Mouse (Mus musculus): ENCODE measurements at regions not wholly inside any gene's neighbourhood (a gene's known extent, or its start where the extent isn't known, plus 50 kb on each side); places are given as distances from the start of the nearest gene placed in this dataset.

DNA sequence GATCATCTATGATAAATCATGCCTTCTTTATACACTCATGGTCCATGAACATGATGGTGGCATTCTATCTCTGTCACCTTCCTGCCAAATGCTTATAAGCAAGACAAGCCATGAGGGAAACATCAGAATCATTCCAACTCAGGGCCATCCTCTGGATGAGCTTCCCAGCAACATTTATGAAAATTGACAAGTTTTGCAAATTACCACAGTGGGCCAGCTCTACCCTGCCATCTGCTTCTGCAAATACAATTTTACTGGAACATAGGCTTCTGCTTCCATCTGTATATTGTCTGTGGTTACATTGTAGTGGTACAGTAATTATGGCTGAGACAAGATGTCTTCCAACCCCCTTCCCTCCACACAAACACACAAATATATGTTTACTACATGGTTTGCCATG is 272.1 kb downstream of the Kcns3 start:
- intact Hi-C loops (cut with DNase I): no loop called here
- no peak overlapping the region for H3K4me3 ChIP-seq

DNA sequence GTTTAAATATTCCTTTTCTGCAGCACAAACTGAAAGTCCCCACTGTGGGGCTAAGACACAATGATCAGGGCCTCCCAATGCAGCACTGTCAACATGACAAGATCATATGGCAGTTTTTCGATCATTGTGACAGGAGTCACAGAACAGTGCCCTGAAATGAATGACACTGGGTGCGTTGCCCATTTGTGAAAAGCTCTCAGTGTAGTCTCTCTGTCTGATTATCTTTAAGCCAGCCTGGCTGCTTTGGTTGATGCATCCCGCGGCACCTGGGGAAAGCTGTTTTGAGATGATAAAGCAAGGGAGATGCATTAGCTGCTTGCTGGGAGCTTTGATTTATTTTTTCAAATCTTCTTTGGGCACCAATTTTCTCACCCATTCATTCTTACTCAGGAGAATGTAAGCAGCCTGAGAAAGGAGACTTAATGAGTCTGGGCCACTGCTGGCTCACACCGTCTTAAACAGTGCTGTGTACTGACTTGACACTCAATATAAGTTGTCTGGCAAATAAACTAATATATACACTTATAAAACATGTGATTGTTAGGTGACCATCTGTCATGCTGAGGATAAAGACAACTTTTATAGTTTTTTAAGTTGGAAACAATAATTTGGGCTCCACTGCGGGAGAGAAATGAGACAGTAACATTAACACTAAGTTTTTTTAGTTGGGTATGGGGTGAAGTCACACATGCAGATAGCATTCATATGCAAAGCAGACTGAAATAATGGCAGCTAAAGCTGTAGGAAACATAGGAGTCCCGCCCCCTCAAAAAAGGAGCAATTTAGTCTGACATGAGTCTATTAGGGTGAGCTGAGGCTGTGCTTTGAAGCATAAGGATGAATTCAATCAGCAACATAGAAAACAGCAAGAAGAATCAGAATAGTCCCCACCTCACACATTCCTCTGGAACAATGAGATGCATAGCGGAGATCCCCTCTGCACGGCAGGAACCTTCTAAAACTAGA is 276.0 kb downstream of the Kcns3 start:
- DNase-seq: no peak
- no peaks in the 10 kb centered on the region for H3K79me2 ChIP-seq (replicated peaks; ENCODE audit: control insufficient read depth, insufficient read depth, low read length)
- no peak overlapping the region for H3K27ac ChIP-seq
- H3K4me1 ChIP-seq (ENCODE audit: control insufficient read depth, insufficient read depth, low read length): no peaks in the 10 kb centered on the region
- intact Hi-C loops (cut with DNase I): no loop called here
- H3K9ac ChIP-seq (ENCODE audit: low read depth, low read length): no peak overlapping the region
- TF ChIP-seq CTCF (IDR thresholded peaks at IDR 0.05): no peak
- TF ChIP-seq EP300 (IDR thresholded peaks at IDR 0.05; ENCODE audit: insufficient read depth, low read depth, low read length): no peak
- no peak for TF ChIP-seq POLR2A (IDR thresholded peaks at IDR 0.05; ENCODE audit: insufficient read depth, low read depth, low read length)
- WGBS: 66% methylated on average over 9 of the region's 9 CpGs
- H3K27me3 ChIP-seq (ENCODE audit: control insufficient read depth, insufficient read depth, low read length): no peaks in the 10 kb centered on the region
- no peak overlapping the region for H3K4me3 ChIP-seq
- no peaks in the 10 kb centered on the region for H3K36me3 ChIP-seq (ENCODE audit: control insufficient read depth, insufficient read depth, low read length)

More for the DNA sequence above, 272.1 kb downstream of the Kcns3 start:
- no peak for TF ChIP-seq EP300 (IDR thresholded peaks at IDR 0.05; ENCODE audit: insufficient read depth, low read depth, low read length)
- no peak for TF ChIP-seq POLR2A (IDR thresholded peaks at IDR 0.05; ENCODE audit: insufficient read depth, low read depth, low read length)
- TF ChIP-seq CTCF (IDR thresholded peaks at IDR 0.05): no peak
- DNase-seq: no peak
- H3K27me3 ChIP-seq (ENCODE audit: control insufficient read depth, insufficient read depth, low read length): no peaks in the 10 kb centered on the region
- H3K36me3 ChIP-seq (ENCODE audit: control insufficient read depth, insufficient read depth, low read length): no peaks in the 10 kb centered on the region
- H3K27ac ChIP-seq: no peak overlapping the region
- H3K79me2 ChIP-seq (replicated peaks; ENCODE audit: control insufficient read depth, insufficient read depth, low read length): no peaks in the 10 kb centered on the region
- no peaks in the 10 kb centered on the region for H3K4me1 ChIP-seq (ENCODE audit: control insufficient read depth, insufficient read depth, low read length)
- H3K9ac ChIP-seq (ENCODE audit: low read depth, low read length): no peak overlapping the region

DNA sequence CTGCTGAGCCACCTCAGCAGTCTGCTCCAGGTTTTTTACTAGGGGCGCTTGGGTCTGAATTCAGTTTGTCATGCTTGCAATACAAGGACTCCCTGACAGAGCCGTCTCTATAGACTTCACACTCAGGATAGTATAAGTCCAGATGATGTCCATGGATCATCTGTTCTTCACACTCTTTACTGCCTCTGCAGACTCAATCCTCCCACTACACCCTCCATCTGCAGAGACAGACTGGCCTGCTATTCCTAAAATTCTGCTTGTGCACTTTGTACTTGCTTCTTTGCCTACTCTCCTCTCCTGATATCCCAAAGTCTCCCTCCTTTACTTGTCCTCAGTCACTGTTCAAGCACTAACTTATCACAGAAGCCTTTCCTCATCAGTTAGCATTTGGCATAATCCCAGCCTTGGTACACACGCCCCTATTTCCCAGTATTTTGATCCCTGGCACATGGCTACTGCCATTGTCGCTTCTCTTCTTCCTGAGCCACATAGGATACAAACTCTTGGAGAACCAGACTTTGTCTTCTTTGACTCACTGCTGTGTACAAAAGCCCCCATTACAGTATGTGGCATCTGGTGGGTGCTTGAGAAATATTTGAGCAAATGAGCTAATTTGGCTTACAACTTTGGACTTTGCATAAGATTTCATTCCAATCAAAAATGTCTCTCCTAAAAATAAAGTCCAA is 277.0 kb downstream of the Kcns3 start:
- WGBS: 67% methylated on average over 4 of the region's 4 CpGs
- no peaks in the 10 kb centered on the region for H3K36me3 ChIP-seq (ENCODE audit: control insufficient read depth, insufficient read depth, low read length)
- no peaks in the 10 kb centered on the region for H3K79me2 ChIP-seq (replicated peaks; ENCODE audit: control insufficient read depth, insufficient read depth, low read length)
- H3K4me1 ChIP-seq (ENCODE audit: control insufficient read depth, insufficient read depth, low read length): no peaks in the 10 kb centered on the region
- TF ChIP-seq EP300 (IDR thresholded peaks at IDR 0.05; ENCODE audit: insufficient read depth, low read depth, low read length): no peak
- TF ChIP-seq POLR2A (IDR thresholded peaks at IDR 0.05; ENCODE audit: insufficient read depth, low read depth, low read length): no peak
- TF ChIP-seq CTCF (IDR thresholded peaks at IDR 0.05): no peak
- H3K27me3 ChIP-seq (ENCODE audit: control insufficient read depth, insufficient read depth, low read length): no peaks in the 10 kb centered on the region
- H3K9ac ChIP-seq (ENCODE audit: low read depth, low read length): no peak overlapping the region
- DNase-seq: no peak
- intact Hi-C loops (cut with DNase I): no loop called here
- H3K27ac ChIP-seq: no peak overlapping the region
- H3K4me3 ChIP-seq: no peak overlapping the region

DNA sequence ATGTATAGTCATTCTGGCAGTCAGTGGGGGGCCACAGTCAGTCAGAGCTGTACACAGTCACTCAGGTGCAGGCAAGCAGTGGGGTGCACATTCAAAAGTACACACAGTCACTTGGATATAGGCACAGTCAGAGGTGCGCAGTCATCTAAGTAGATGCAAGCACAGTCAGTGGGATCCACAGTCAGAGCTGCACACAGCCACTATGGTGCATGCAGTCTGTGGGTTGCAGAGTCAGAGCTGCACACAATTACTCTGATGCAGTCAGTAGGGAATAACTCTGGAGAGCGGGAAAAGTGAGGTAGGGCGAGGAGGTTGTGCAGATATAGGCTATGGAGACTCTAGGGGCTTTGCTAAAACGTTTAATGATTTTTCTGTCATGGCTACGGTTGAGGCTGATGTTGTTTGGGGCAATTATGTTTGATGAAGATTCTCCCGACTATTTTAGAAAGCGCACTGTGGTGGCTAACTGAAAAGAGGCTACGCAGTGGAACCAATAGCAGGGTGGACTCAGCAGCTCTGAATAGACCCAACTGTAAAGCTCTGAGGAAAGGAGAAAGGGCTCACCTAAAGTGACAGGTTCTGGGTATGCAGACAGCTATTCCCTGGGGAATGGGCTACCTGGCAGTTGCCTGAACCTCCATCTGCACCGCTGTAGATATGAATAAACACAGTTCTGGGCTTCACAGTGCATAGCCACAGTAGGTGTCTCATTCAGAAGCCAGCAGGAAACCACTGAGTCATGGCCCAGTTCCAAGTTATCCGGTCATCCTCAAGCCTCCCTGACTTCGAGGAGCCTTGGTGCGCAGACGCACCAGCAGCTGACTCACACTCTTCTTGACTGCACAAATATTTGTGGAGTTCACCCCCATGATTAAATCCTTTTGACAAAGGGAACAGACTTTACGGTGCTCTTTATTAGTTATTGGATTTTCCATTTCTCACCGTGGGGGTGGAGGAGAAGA is 282.9 kb downstream of the Kcns3 start:
- H3K4me1 ChIP-seq (ENCODE audit: control insufficient read depth, insufficient read depth, low read length): no peaks in the 10 kb centered on the region
- intact Hi-C loops (cut with DNase I): no loop called here
- H3K36me3 ChIP-seq (ENCODE audit: control insufficient read depth, insufficient read depth, low read length): no peaks in the 10 kb centered on the region
- no peak for DNase-seq
- no peak overlapping the region for H3K9ac ChIP-seq (ENCODE audit: low read depth, low read length)
- no peaks in the 10 kb centered on the region for H3K79me2 ChIP-seq (replicated peaks; ENCODE audit: control insufficient read depth, insufficient read depth, low read length)
- TF ChIP-seq POLR2A (IDR thresholded peaks at IDR 0.05; ENCODE audit: insufficient read depth, low read depth, low read length) (no peak), CTCF (IDR thresholded peaks at IDR 0.05) (no peak), EP300 (IDR thresholded peaks at IDR 0.05; ENCODE audit: insufficient read depth, low read depth, low read length) (no peak)
- no peak overlapping the region for H3K4me3 ChIP-seq
- H3K27me3 ChIP-seq (ENCODE audit: control insufficient read depth, insufficient read depth, low read length): no peaks in the 10 kb centered on the region
- 69% methylated on average over 15 of the region's 15 CpGs for WGBS
- H3K27ac ChIP-seq: no peak overlapping the region

DNA sequence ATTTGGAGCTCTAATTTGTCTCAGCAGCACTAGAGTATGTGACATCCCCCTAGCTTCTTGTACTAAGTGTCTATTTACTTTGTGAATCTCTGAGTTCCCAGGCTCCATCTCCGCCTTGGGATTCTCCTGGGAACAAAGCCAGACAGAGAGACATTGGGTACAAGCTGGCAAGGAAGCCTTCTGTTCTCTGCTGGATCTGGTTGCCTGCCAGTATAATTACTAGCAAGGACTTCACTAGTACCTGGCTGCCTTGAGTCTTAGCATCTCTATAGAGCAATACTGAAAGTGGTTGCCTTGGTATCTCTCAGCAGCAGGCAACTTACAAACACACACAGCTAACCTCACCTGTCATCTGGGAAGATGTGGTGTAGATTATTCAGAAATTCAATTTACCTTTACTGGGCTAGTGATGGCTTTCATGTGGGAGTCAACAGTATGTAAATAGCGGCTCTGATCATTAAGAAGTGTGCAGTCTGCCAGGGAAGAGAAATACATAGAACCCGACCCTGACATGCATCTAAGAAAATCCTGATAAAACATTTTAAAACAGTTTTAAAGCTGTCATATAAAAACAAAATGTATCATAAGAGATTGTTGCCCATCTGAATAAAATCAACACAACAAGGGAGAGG is 283.8 kb downstream of the Kcns3 start:
- Histone ChIP-seq H3K4me3 (no peak overlapping the region), H3K9ac (ENCODE audit: low read depth, low read length) (no peak overlapping the region), H3K4me1 (ENCODE audit: control insufficient read depth, insufficient read depth, low read length) (no peaks in the 10 kb centered on the region), H3K36me3 (ENCODE audit: control insufficient read depth, insufficient read depth, low read length) (no peaks in the 10 kb centered on the region), H3K27me3 (ENCODE audit: control insufficient read depth, insufficient read depth, low read length) (no peaks in the 10 kb centered on the region), H3K79me2 (replicated peaks; ENCODE audit: control insufficient read depth, insufficient read depth, low read length) (no peaks in the 10 kb centered on the region), H3K27ac (no peak overlapping the region)
- intact Hi-C loops (cut with DNase I): no loop called here
- no peak for TF ChIP-seq EP300 (IDR thresholded peaks at IDR 0.05; ENCODE audit: insufficient read depth, low read depth, low read length)
- no peak for TF ChIP-seq CTCF (IDR thresholded peaks at IDR 0.05)
- no peak for TF ChIP-seq POLR2A (IDR thresholded peaks at IDR 0.05; ENCODE audit: insufficient read depth, low read depth, low read length)
- DNase-seq: no peak
- 61% methylated on average over 3 of the region's 3 CpGs for WGBS
